Mouse (Mus musculus) lung, postnatal 25 days (tissue): ENCODE data around the gene Dynll1.

Experiments
- DNase-seq: peaks from one replicate; pipeline ENCODE4 v3.0.0; 2022; ENCODE audit warnings: low spot score

Dynll1 gene

GRCm38 (mm10) chr5:115267469-115268045, 33.2 kb downstream of the Dynll1 start:
- no peak for DNase-seq

- DNase-seq = no peak
Observed at GRCm38 (mm10) chr5:115266787-115267468, 33.9 kb downstream of the Dynll1 start.

- DNase-seq = no peak
Observed at GRCm38 (mm10) chr5:115266340-115266739, 34.5 kb downstream of the Dynll1 start.

GRCm38 (mm10) chr5:115262502-115263291, 38.1 kb downstream of the Dynll1 start:
- no peak for DNase-seq

- DNase-seq = no peak
Observed at GRCm38 (mm10) chr5:115261880-115262279, 38.9 kb downstream of the Dynll1 start.

GRCm38 (mm10) chr5:115261141-115261540, 39.7 kb downstream of the Dynll1 start:
- DNase-seq = no peak

- no peak for DNase-seq
Observed at GRCm38 (mm10) chr5:115260356-115260755, 40.4 kb downstream of the Dynll1 start.

GRCm38 (mm10) chr5:115256909-115257546, 43.8 kb downstream of the Dynll1 start:
- no peak for DNase-seq

GRCm38 (mm10) chr5:115255472-115255871, 45.3 kb downstream of the Dynll1 start:
- no peak for DNase-seq
